Mouse (Mus musculus) heart, adult 9 months (tissue): ENCODE data around the gene Sh2b1.

ENCODE experiments used
- DNase-seq, 2 experiments: peaks; one replicate each; pipeline ENCODE4 v3.0.0; 2022; ENCODE audit warnings: low spot score in 2 of 2

Sh2b1 gene

DNA sequence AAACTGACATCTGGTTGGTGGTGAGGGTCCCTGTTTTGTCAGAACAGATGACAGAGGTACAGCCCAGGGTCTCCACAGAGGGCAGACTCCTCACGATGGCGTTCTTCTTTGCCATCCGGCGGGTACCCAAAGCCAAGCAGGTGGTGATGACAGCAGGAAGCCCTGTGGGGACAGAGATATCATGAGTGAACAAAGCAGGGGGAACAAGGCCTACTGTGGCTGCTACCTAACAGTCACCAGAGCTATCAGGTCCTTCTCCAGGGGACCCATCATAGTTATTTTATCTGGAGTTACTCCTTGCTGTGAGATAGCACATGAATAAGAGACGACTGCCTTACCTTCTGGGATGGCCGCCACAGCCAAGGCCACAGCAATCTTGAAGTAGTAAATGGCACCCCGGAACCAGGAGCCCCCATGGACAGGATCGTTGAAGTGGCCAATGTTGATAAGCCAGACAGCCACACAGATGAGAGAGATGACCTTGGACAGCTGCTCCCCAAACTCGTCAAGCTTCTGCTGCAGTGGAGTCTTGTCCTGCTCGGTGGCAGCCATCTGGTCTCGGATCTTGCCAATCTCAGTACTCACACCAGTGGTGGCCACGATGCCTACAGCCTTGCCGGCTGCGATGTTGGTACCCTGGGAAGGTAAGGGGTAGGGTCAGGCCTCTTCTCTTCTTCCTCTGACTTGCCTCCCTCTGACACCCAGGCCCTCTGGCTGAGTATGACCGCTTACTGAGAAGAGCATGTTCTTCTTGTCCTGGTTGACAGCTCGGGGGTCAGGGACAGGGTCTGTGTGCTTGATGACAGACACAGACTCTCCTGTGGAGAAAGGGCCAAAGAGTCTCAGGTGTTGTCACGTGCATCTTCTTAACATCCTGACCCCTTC, 18.6 kb downstream of the Sh2b1 start:
- no peak for DNase-seq

DNA sequence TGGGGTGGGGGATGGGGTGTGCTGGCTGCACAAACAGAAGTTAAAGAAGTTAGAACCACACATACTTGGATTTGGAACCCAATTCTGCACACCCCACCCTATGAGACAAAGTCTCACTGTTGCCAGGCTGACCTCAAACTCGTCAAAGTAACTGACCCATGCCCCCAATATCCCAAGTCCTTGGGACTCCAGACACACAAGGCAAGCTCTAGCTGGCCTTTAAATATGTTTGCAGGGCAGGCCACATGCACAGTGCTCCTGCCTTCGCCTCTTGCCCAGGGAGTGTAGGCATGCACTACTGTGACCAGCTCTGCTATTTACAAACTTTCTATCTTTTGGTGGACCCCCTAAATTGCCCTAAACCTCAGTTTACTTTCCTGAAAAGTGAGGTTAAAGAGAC, 20.0 kb downstream of the Sh2b1 start:
- no peak for DNase-seq

DNA sequence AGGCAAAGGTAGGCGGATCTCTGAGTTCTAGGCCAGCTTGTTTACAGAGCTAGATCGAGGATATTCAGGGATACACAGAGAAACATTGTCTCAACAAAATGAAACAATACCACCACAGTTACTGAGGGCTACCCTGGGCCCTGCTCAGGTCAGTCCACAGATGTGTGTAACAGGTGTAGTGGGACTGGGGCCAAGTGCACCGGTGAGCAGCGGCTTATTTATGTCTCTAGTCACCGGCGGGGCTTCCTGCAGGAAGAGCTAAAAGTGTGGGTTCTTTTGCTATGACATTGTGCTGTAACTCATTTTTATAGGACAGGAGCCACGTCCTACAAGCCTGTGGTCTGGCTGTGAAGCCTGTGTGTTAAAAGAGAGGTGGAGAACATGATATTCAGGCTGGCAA, 21.4 kb downstream of the Sh2b1 start:
- no peak for DNase-seq

DNA sequence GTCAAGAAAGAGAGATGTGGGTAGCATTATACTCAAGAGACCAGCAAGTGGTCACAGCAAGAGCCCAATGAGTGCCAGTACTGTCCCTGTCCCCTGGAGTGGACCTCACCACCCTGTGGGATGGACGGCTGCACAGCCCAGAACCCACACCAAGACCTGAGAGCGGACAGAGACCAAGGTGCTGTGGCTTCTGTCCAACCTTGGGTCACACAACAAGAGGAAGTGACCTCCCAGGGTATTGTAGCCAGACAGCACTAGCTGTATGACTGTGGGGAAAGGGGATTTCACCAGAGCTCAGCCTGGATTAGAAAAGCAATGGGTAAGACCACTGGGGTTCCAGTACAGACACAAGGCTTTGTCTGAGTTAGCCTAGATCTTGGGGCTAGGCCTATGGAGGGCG, 23.0 kb downstream of the Sh2b1 start:
- no peak for DNase-seq

DNA sequence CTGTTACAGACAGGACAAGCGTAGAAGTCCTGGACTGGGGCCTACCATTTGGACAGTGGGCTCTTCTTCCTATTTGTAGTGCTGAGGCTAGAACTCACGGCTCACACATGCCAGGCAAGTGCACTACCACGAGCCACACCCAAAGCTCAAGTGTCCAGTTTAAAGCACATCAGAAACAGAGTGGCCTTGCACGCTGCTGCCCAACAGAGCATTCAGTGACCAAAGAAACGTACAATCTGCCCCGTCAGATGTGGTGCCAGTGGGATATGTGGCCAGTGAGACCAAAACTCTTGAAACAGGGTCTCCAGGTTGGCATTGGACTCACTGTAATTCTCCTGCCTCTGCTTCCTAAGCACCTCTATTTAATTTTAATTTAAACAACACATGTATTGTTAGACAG, 24.6 kb downstream of the Sh2b1 start:
- DNase-seq: no peak

DNA sequence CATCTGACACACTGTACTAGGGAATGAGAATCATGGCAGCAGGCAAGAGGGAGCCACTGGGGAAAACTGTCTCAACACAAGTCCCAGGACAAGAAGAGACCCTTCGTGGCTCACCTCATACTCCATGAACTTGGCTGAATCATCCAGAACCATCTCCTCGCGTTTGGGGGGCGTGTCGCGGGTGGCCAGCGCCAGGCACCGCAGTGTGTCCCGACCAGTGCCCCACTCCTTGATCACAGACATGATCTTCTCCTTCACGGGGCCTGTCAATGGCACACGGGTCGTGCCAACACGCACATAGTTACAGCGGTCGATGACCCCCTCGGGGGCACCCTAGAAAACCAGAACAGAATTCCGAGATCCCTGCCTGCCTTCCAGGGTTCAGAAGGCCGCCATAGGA, 25.2 kb downstream of the Sh2b1 start:
- no peak for DNase-seq

DNA sequence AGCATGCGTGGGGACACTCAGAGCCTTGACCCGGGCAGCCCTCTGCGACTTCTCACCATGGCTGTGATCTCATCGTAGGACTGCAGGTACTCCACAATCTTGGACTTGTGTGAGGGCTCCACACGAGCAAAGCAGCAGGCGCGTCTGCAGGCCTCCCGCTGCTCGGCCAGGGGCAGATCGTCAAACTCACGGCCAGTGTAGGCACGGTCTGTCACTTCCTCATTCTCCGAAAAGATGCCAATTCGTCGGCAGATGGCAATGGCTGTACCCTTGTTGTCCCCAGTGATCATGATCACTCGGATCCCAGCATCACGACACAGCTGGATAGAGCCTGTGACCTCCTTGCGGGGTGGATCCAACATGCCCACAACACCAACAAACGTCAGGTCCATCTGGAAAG, 26.7 kb downstream of the Sh2b1 start:
- no peak for DNase-seq

DNA sequence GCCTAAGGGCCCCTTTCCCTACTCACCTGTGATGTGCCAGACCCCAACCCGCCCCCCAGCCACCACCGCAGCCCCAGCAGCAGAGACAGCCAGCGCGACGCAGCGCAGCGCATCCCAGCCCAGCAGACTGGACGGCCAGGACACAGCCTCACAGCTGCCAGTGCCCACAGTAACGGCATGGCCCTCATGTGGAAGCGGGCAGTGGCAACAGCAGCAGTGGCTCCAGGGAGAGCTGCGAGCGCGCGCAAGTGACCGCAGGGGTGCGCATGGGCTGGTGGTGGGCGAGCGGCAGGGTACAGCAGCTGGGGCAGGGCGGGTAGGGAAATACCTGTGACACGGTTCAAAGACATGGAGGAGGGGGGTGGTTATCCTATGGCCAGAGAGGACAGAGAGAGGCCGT, 29.0 kb downstream of the Sh2b1 start:
- DNase-seq: no peak

DNA sequence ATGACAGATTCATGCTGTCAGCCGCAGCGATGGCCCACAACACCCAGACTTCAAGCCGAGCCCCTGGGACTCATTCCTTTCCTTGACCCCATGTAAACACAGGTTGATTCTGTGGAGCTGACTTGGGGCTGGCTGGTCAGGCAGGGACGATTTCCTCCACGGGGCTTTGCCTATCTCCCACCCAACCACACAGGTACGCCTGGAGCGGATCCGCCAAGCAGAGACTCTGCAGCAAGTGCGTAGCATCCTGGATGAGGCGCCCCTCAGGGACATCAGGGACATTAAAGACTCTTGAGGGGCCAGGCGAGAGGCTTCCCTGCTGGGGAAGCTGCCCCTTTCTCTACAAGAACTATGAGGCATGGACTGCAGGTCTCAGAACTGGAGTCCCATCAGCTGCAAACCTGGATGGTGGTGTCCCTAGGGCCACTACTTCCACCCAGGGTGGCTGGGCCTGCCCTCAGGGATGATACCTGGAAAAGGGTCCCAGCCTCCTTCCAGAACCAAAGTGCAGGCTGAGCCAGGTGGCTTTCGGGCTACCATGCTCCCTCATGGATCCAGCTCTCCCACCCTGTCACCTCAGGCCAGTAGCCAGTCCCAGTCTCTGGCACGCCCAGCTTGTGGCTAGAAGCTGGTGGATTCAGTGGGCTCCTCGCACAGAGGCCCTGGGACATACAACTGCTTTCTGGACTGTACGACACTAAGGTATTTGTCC, 30.0 kb downstream of the Sh2b1 start:
- DNase-seq: no peak

DNA sequence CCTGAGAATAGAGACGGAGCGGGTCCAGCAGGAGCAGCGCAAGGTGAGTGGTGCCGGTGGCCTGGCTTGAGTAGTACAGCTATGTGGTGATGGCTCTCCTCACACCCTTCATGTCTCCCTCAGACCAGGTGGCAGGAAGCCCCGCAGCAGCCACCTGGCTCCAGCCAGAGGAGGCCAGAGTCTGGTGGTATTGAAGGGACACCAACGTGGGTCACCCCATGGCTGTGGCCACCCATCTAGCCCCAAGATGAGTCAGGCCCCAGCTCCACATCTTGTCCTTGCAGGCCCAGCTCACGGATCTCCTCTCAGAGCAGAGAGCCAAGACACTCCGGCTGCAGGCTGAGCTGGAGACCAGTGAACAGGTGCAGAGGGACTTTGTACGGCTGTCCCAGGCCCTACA, 30.7 kb downstream of the Sh2b1 start:
- DNase-seq: no peak

DNA sequence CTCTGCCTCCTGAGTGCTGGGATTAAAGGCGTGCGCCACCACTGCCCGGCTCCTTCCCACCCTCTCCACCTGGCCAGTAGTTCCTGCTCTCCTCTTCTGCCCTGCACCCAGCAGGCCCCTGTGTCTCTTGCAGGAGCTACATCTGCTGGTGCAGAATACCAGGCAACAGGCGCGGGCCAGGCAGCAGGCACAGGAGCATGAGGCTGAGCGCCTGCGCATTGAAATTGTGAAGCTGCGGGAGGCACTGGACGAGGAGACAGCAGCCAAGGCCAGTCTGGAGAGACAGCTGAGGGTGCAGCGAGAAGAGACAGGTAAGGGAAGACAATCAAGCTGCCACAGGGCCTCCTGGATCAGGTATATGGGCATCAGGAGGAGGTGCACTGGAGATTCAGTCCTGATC, 31.2 kb downstream of the Sh2b1 start:
- DNase-seq: no peak

DNA sequence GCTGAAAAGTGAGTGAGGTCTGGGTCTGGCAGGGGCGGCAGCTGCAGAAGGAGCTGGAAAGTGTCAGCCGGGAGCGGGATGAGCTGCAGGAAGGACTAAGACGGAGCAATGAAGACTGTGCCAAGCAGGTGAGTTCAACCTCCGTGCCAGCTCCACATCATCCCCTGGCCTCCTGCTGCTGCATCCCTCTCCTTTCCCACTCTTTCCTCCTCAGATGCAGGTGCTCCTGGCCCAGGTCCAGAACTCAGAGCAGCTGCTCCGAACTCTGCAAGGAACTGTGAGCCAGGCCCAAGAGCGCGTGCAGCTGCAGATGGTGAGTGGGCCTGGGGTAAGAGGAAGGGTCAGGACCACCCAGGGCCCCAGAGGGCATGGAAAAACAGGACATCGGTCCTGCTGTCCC, 35.1 kb downstream of the Sh2b1 start:
- DNase-seq: no peak

DNA sequence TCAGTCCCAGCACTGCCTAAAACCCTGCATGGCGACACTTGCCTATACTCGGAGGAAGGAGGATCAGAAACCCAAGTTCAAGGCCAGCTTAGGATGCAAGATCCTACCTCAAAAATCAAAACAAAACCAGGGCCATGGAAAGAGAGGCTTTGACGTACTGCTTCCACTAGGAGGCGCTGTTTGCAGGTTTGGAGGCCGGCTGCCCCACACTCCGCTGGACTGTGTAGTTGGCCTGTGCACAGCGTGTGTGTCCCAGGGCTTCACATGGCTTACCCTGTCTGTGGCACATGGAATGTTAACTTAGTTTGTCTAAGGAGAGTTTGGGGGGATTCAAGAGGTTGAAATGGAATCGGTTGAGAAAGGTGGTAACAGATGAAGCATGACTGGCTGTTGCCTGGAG, 38.4 kb downstream of the Sh2b1 start:
- peak in 1 of 2 experiments; percentile 43 for DNase-seq

DNA sequence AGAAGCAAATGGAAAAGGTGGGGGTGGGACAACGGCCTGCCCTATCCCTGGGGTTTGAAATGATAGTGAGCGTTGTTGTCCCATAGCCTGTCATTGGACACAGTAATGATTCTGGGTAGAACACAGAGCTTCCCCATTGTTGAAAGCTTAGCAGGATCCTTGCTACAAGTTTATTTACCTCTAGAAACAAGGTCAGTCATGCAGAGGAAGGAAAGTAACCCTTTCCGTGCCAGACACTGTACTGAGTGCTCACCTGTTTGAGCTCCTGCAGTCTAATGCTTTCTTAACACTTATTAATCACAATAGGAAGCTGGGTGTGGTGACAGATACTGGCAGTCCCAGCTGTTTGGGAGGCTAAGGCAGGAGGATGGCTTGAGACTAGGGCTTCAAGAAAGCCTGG, 39.4 kb downstream of the Sh2b1 start:
- no peak for DNase-seq

DNA sequence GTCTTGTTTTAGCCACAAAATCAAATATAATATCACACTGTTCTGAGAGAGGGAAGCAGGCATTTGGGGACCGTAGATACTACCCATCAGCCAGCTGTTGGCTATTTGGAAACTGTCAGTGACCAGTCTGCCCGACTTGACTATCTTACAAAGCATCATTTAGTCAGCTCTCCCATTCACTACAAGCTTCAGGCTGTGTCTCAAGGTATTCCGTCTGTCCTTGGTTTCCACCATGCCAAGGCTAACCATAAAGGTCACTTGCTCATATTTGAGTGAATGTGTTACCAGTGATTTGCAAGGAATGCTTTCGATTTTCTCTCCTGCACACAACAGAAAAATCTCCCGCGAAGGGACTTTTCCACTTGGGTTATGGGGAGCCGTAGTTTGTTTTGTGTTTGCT, 40.5 kb downstream of the Sh2b1 start:
- DNase-seq: no peak

DNA sequence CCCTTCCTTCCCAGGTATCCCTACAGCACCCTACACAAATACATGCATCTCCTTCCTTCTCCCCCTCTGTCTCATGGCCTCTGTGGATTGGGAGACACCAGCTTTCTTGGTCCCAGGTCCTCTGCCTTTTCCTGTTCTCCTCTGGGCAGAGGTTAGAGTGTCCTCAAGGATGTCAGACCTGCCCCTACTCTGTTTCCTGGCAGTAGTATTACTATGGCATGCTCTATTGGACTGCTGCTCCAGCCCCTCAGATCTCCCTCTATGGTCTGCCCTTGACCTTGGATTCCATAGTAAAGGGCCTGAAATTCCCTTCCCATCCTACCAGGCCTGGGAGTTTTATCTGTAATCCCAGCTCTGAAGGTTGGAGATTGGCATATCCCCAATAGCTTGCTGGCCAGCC, 45.1 kb downstream of the Sh2b1 start:
- DNase-seq: no peak

DNA sequence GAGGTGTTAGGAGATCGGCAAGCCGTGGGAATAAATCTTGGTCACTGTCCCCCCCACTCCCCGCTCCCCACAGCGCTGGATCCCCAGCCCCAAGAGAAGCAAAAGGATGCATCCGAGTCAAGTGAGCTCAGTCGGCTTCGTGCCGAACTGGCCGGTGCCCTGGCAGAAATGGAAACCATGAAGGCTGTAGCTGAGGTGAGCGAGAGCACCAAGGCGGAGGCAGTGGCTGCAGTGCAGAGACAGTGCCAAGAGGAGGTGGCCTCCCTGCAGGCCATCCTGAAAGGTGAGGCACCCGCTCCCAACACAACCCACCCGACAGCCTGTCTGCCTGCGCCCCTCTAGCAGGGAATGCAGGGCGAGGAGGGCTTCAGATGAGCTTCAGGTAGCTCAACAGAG, 45.7 kb downstream of the Sh2b1 start:
- no peak for DNase-seq

DNA sequence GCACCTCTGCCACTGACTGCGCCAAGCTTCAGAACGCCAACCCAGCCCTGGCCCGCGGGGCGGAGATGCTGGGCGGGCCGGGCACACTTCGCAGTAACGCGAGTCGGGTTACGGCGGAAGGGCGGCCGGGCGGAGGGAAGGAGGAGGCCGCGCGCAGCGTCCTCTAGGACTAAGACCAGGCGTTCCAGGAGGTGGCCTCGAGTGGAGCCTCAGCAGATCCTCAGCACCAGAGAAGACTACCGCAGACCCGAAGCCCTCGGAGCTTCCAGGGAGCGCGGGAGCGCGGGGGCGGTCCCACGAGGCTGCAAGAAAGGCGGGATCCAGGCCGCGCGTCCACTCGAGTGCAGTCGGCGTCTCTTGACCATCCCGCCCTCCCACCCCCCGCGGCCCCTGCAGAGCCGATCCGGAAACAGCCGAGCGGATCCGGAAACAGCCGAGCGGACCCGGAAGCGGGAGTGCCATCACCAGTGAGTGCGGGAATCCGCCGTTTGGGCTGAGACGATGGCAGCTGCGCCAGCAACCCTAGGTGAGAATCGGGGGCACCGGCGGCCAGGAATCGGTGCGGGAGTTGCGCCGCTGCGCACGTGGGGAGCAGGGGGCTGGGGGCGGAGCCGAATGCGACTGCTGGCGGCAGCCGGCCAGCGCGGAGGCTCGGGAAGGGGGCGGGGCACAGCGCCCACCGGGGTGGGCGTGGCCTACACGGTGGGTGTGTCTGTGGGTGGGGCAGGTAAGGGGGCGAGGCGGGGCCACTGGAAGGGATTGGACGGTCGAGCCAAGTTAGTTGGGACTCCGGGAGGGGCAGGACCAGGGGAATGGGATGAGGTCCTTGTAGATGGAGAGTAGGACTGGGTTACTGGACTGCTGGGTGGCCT, 46.4 kb downstream of the Sh2b1 start, which contains the start of gene Rabep2:
TSS of gene Rabep2 (plus strand) at position 129 of the 872 bp plus-strand sequence.
- peak; percentile 90 to 93 for DNase-seq

DNA sequence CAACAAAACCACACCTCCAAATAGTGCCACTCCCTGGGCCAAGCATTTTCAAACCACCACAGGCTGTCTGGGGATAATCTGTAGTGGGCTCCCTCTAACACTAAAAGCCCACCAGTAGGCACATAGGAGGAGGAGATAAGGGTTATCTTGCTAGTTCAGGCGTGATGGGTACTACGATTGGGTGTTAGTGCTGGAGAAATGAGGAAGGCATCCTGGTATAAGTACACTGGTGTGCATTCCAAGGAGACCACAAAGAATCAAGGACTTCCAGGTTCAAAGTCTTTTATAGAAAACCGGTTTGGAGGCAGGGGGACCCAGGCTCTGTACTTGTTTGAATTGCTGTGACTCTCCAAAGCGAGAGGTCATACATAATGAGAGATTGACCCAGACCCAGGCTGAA, 47.1 kb downstream of the Sh2b1 start:
- no peak for DNase-seq

DNA sequence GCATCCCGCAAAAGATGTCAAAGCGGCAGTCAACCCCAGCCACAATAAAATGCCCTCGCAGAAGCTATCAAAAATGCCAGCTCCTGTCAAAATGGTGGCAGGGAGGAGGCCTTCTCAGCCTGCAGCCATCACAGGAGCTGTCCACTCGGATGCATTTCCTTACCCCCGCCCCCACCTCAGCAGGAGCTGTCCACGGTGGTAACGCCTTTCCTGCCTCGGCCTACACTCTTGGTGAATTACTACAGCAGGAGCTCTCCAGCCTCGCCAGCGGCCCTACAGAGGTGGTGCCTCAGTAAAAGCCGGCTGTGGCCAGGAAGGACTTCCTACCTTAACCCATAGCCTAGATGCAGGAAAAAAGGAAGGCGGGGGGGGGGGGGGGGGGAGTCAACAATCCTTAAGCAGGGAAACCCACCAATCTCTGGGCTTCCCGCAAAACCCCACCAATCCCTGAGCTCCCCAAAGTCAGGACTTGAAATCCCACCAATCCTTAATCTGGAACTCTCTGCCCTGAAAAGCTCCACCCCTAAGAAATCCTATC, 47.8 kb downstream of the Sh2b1 start:
- DNase-seq: no peak

DNA sequence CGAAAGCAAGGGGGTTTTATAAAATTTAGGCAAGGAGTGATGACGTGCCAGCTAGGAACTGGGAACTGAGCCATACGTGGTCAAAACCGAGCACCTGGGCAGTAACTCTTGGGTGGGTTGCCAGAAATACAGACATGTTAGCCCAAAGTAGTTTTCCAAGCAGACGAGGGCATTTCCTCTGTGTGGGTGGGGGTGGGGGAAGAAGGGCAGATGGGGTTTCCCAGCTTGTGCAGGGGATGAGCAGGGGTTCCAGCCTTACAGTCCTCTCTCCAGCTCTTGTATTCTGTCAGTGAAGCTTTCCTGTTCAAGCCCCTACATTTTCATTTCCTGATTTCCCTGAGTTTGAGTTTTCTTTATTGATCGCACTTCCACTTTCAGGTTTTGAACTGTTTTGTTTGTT, 51.1 kb downstream of the Sh2b1 start:
- no peak for DNase-seq

DNA sequence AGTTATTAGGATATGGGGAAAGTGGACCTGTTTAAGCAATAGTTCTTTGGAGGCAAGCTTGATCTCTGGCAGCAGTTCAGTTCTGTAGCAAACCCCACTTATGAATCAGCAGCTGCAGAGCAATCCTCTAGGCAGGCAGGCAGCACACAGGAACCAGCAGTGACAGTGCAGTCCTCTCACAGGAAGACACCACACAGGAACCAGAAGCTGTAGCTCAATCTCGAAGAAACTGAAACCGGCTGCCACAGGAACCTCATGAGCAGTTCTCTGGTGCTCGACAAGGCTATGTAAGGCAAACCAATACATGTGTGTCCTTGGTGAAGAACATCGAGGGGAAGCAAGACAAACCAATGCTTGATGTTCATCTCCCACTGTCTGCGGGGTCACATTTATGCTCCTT, 53.5 kb downstream of the Sh2b1 start:
- no peak for DNase-seq
